Mouse (Mus musculus) lung, postnatal 10 days (tissue): ENCODE measurements around the gene Crls1.

Experiments
- DNase-seq: peaks from one replicate; pipeline ENCODE4 v3.0.0; 2021

Crls1 gene

GRCm38 (mm10) chr2:132846407-132847358 lies at the start of gene Crls1:
Crls1 (plus strand) TSS chr2:132846666.
- peak; percentile 97 for DNase-seq

DNA sequence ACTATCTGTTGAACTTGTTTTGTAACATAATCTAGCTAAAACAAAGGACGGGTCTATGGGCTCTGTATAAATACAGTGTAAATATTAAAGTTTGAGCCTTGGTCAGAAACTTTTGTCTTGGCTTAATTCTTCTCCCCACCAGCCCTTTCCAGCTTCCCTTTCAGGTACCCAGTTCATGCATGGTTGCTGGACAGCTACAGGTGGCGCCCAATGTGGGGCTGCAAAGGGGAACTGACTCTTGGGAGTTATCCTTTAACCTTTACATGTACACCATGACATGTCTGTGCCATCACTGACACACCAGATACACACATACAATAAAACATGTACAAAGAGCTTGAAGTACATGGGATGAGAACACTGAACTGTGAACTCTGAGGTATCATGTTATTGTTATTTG lies 43.5 kb upstream of the Crls1 start:
- no peak for DNase-seq

DNA sequence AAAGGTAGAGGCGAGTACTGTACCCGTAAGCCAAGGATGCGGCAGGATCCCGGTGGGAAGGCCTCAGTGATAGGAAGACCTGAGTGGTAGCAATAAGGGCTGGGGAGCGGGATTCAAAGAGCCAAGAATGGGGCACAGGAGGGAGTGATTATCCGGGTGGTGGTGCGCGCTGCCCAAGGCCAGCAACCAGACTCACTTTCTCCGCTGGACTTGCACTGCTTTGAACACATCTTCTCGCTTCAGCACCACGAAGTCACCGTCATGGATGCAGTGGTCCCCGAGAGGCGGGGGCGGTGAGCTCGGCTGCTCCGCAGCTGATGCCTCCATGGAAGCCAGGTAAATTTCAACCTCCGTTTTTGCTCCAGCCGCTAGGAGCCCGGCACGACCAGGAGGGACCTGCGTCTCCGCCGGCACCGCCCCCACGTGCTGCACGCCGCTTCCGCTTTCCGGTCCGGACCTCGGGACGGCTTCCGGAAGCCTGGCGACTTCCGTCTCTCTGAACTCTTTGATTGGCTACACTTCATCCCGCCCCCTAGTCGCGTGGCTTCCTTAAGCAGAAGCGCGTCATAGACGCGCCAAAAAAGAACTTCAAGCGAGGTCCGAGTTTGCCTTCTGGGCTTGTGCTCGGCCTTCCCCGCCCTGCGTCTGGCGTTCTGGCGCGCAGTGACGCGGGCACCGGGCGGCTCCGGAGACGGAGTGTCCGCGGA lies 30.7 kb upstream of the Crls1 start, which contains the start of the genes Trmt6 and Mcm8:
Trmt6 (minus strand) TSS at position 448 of the 707 bp plus-strand sequence.
Mcm8 (plus strand) TSS at position 534 of the 707 bp plus-strand sequence.
- DNase-seq, result peak; percentile 95

GRCm38 (mm10) chr2:132841071-132841470 lies 5.4 kb upstream of the Crls1 start:
- DNase-seq, result no peak

DNA sequence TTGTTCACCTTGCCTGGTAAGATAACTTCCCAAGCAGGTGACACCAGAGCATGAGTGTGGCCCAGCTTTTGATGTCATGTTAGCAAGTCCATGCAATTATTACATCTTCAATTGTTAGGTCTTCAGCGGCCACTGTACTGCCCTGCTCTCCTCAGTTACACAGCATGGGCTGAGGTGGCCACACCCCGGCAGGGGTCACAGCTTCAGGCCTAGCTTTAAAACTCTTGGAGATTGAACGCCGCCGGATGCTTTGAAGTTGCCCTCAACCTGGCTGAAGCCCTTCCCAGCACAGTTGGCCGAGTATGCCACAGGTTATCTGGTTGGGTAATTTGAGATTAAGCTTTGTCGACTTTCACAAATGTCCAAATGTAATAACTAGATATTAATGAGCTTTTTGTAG lies 1.1 kb downstream of the Crls1 start:
- no peak for DNase-seq

DNA sequence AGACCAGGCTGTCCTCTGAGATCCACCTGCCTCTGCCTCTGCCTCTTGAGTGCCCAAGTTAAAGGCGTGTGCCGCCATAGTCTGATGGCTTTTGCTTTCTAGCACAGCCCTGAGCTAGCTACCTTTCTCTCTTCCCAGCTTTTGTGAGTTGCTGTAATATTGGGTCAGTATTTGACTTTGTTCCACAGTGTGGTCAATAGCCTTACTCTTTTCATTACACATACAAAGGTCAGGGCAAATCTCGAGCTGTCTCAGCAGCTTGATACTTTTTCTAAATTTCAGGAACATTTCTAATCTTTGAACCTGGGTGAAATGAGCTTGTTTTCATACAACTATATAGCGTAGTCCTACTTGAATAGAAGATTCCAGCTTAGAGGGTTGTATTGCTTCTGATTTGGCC lies 1.9 kb downstream of the Crls1 start:
- no peak for DNase-seq

- DNase-seq, result no peak
Measured at GRCm38 (mm10) chr2:132849141-132849540, 2.7 kb downstream of the Crls1 start.

DNA sequence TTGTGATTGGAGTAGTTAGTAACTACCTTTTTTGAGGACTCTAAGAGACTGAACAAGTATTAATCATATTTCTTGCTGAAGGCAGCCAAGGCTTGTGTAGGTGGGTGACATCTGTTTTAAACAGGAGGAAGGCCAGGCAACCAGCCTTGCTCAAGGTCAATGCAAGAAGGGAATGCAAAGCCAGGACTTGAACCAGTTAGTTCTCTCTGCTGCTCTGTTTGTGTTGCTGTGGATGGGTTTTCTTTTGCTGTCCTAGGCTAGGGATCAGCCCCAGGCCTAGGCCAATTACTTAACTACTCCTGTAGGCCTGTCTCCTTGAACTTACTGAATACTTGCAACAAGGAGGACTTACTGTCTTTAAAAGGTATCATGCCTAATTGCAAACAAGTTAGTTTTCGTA lies 6.6 kb downstream of the Crls1 start:
- DNase-seq, result no peak

- DNase-seq, result no peak
Measured at GRCm38 (mm10) chr2:132856333-132856732, 9.9 kb downstream of the Crls1 start.

- DNase-seq, result no peak
Measured at GRCm38 (mm10) chr2:132860435-132860834, 14.0 kb downstream of the Crls1 start.

DNA sequence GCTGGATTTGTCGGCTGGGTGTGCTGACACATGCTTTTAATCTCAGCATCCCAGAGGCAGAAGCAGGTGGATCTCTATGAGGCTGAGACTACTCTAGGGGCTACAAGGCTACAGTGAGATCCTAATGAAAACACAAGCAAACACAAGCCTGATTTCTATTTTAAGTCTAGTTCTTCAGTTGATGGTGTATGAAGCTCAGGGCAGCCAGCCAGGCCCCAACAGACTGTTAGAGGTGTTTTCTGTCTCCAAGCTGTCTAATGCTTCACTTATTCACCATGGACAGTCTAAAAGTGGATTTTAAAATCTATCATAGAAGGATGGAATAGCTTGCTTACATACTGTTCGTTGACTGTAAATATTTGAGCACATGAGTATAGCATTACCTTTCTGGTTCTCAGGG lies 15.0 kb downstream of the Crls1 start:
- no peak for DNase-seq

DNA sequence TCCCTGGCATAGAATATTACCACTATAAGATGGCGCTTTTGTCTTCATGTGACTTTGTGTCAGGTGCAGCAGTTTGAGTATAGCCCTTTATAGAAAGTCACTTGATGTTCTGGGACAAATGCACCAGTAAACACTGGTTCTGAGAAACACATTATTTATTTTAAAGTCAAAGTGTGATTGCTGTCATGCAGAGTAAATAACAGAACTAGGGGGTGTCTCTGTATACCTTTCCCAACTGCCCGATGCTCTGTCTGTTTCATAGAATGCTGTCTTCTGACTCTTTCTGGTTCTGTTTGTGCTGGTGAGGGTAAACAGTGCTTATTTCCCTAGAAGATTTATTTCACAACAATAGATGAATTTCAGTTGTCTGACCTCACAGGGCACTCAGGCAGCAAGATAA lies 16.9 kb downstream of the Crls1 start:
- no peak for DNase-seq

DNA sequence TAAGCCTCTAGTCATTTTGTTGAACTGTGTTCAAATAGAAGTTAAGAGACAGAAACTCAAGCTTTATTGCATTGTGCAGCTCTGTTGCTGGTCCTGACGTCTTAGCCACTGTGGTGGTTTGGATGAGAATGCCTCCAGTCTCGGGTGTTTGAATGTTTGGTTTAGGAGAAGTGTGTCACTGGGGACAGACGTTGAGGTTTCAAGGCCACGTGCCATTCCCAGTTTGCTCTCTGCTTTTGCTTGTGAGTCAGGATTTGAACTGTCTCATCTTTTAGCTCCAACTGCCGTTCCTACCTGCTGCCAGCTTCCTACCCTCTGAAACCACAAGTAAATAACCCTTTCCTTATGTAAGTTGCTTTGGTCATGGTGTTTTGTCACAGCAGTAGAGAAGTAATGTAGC lies 21.1 kb downstream of the Crls1 start:
- no peak for DNase-seq

GRCm38 (mm10) chr2:132869682-132870081 lies 23.2 kb downstream of the Crls1 start:
- no peak for DNase-seq

- DNase-seq, result no peak
Measured at GRCm38 (mm10) chr2:132870286-132870685, 23.8 kb downstream of the Crls1 start.

DNA sequence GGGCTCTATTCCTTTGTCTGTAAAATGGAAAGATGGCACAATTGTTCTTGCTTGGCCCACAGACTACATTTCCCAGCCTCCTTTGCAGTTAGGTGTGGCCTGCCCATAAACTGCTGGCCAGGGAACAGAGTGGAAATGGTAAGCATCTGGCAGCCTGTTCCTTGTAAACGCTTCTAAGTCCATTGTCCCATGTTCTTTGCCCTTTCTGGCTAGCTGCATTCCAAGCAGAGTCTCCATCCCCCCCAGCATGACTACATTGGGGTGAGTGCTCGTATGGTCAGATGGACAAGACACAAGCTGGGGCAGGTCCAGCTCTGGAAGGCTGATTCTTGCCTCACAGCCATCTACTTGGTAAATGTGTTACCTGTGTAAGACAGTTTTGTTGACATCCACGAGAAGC lies 25.2 kb downstream of the Crls1 start:
- DNase-seq, result no peak

GRCm38 (mm10) chr2:132873657-132874326 lies 27.3 kb downstream of the Crls1 start:
- no peak for DNase-seq

- no peak for DNase-seq
Measured at GRCm38 (mm10) chr2:132876991-132877390, 30.5 kb downstream of the Crls1 start.

DNA sequence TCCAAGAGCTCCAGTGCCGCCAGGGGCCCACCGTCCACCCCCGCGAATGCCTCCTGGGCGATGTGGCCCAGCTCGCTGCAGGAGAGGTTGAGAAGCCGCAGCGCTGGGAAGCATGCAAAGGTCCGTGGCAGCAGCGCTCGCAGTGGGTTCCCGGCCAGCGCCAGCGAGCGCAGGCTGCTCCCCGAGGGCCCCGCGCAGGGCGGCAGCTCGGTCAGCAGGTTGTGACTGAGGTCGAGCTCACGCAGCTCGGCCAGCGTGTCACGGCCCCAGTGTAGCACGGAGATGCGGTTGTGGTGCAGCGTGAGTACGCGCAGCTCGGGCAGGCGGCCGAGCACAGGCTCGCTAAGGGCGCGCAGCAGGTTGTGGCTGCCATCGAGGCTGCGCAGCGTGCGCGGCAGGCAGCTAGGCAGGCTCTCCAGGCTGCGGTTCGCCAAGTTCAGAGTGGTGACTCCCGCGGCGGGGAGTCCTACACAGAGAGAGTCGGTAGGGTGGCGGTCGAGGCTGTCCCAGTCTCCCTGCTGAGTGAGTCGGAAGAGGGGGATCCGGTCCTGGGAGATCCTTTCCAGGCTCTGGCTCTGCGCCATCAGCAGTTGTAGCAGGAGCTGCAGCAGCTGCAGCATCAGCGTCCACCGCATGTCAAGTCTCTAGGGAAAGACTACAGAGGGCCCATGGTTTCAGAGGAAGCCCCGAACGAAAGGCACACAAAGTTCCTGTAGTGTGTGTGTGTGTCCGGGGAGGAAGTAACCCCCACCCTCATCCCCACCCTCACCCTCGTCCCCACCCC lies 33.0 kb downstream of the Crls1 start:
- peak; percentile 45 for DNase-seq

- no peak for DNase-seq
Measured at GRCm38 (mm10) chr2:132880844-132881645, 34.6 kb downstream of the Crls1 start, which contains the start of gene Lrrn4. Lrrn4 (minus strand) TSS chr2:132880891.

GRCm38 (mm10) chr2:132884303-132884967 lies 38.0 kb downstream of the Crls1 start:
- DNase-seq, result no peak
